Mouse (Mus musculus): ENCODE data around the gene 1700001C02Rik. TPM values are rescaled to one million over a fixed set of nuclear protein-coding genes. Genes with fewer than 3 reads are reported as not detected.

Gene 1700001C02Rik
- polyA plus RNA-seq, 1 experiment from 2014 or later: 21.7 TPM

GRCm38 (mm10) chr5:30497299-30497698, 31.5 kb downstream of the 1700001C02Rik start:
- no peak overlapping the region for H3K9ac ChIP-seq (replicated peaks; ENCODE audit: low read depth)
- no peak for DNase-seq (ENCODE audit: low spot score)
- no peak for TF ChIP-seq EP300 (IDR thresholded peaks at IDR 0.05)
- TF ChIP-seq CTCF (IDR thresholded peaks at IDR 0.05): no peak
- no peaks in the 10 kb centered on the region for H3K36me3 ChIP-seq (ENCODE audit: insufficient read depth, low read length)
- no peaks in the 10 kb centered on the region for H3K4me1 ChIP-seq (ENCODE audit: insufficient read depth, low read depth, low read length)
- no peaks in the 10 kb centered on the region for H3K27me3 ChIP-seq (replicated peaks; ENCODE audit: insufficient read depth, low read length)
- 52% methylated on average over 7 of the region's 7 CpGs for whole genome bisulfite sequencing
- no peaks in the 10 kb centered on the region for H3K9me3 ChIP-seq (ENCODE audit: low read length)
- ATAC-seq: no peak
- H3K4me3 ChIP-seq (ENCODE audit: low read depth, low read length): no peak overlapping the region
- no peak overlapping the region for H3K27ac ChIP-seq (ENCODE audit: low read length)
- no peak overlapping the region for H3K4me2 ChIP-seq (replicated peaks; ENCODE audit: low read depth, low read length)

GRCm38 (mm10) chr5:30513111-30513510, 47.3 kb downstream of the 1700001C02Rik start:
- no peaks in the 10 kb centered on the region for H3K27me3 ChIP-seq (replicated peaks; ENCODE audit: insufficient read depth, low read length)
- H3K4me2 ChIP-seq (replicated peaks; ENCODE audit: low read depth, low read length): no peak overlapping the region
- no peak overlapping the region for H3K27ac ChIP-seq (ENCODE audit: low read length)
- H3K9ac ChIP-seq (replicated peaks; ENCODE audit: low read depth): no peak overlapping the region
- H3K9me3 ChIP-seq (ENCODE audit: low read length): no peaks in the 10 kb centered on the region
- TF ChIP-seq EP300 (IDR thresholded peaks at IDR 0.05) (no peak), CTCF (IDR thresholded peaks at IDR 0.05) (no peak)
- ATAC-seq (no peak), DNase-seq (ENCODE audit: low spot score) (no peak)
- H3K4me1 ChIP-seq (ENCODE audit: insufficient read depth, low read depth, low read length): no peaks in the 10 kb centered on the region
- no peak overlapping the region for H3K4me3 ChIP-seq (ENCODE audit: low read depth, low read length)
- no peaks in the 10 kb centered on the region for H3K36me3 ChIP-seq (ENCODE audit: insufficient read depth, low read length)
- 70% methylated on average over 8 of the region's 8 CpGs for WGBS

DNA sequence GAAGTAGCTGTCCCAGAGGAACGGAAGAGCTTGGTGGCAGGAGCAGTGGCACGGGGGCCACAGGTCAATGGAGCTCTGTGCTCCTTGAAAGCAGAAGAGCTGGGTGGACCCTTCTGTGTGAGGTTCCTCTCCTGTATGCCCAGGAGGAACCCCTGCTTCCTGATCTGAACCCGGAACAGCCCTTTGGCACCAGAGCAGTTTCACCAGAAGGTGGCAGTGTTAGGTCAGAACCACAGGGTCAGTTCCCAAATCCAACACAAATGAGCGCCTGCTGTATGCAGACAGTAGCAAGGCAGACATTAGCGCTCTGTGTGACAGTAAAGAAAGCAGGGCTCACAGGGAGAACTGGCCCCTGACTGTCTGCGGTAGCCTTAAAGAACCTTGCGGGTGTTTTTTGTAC, 50.5 kb downstream of the 1700001C02Rik start:
- Histone ChIP-seq H3K9me3 (ENCODE audit: low read length) (no peaks in the 10 kb centered on the region), H3K27ac (ENCODE audit: low read length) (no peak overlapping the region), H3K27me3 (replicated peaks; ENCODE audit: insufficient read depth, low read length) (no peaks in the 10 kb centered on the region), H3K4me3 (ENCODE audit: low read depth, low read length) (no peak overlapping the region), H3K4me1 (ENCODE audit: insufficient read depth, low read depth, low read length) (no peaks in the 10 kb centered on the region), H3K9ac (replicated peaks; ENCODE audit: low read depth) (no peak overlapping the region), H3K36me3 (ENCODE audit: insufficient read depth, low read length) (no peaks in the 10 kb centered on the region), H3K4me2 (replicated peaks; ENCODE audit: low read depth, low read length) (no peak overlapping the region)
- peak; percentile 86 for TF ChIP-seq CTCF (IDR thresholded peaks at IDR 0.05)
- no peak for TF ChIP-seq EP300 (IDR thresholded peaks at IDR 0.05)
- DNase-seq (ENCODE audit: low spot score) (peak; percentile 56), ATAC-seq (0 out of 2 replicates have a peak, but pooled peaks have one; percentile 14)
- WGBS: 56% methylated on average over 7 of the region's 7 CpGs

DNA sequence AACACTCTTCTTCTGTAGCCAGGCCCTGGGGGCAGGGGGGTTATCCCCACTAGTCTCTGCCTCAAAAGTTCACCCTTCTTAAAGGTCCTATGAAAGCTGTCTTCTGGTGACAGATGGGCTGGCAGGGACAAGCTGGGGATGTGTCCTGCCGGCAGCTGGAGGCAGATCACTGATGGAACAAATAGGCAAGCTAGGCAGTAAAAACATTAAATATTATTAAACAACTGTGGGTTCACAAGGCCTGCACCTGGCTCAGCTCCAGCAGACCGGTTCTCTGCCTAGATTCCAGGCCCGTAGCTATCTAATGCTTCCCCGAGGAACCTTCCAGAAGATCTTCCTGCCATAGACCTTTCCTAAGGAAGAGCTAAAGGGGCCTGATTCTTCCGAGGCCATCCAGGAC, 52.3 kb downstream of the 1700001C02Rik start:
- WGBS: 47% methylated on average over 5 of the region's 5 CpGs
- H3K4me3 ChIP-seq (ENCODE audit: low read depth, low read length): no peak overlapping the region
- H3K36me3 ChIP-seq (ENCODE audit: insufficient read depth, low read length): no peaks in the 10 kb centered on the region
- H3K4me1 ChIP-seq (ENCODE audit: insufficient read depth, low read depth, low read length): no peaks in the 10 kb centered on the region
- peak; percentile 59; the same call in 1 of the 2 replicates for ATAC-seq
- H3K27me3 ChIP-seq (replicated peaks; ENCODE audit: insufficient read depth, low read length): no peaks in the 10 kb centered on the region
- no peak overlapping the region for H3K9ac ChIP-seq (replicated peaks; ENCODE audit: low read depth)
- peak overlapping the region; percentile 51; the same call in 1 of the 2 replicates for H3K27ac ChIP-seq (ENCODE audit: low read length)
- H3K9me3 ChIP-seq (ENCODE audit: low read length): no peaks in the 10 kb centered on the region
- no peak overlapping the region for H3K4me2 ChIP-seq (replicated peaks; ENCODE audit: low read depth, low read length)
- DNase-seq (ENCODE audit: low spot score): peak; percentile 62
- TF ChIP-seq CTCF (IDR thresholded peaks at IDR 0.05): no peak
- no peak for TF ChIP-seq EP300 (IDR thresholded peaks at IDR 0.05)

GRCm38 (mm10) chr5:30518547-30518946, 52.7 kb downstream of the 1700001C02Rik start:
- WGBS: 56% methylated on average over 6 of the region's 6 CpGs
- no peak for TF ChIP-seq CTCF (IDR thresholded peaks at IDR 0.05)
- no peak for TF ChIP-seq EP300 (IDR thresholded peaks at IDR 0.05)
- no peak overlapping the region; the same call in 1 of the 2 replicates for H3K27ac ChIP-seq (ENCODE audit: low read length)

GRCm38 (mm10) chr5:30519494-30519893, 53.6 kb downstream of the 1700001C02Rik start:
- Histone ChIP-seq H3K4me1 (ENCODE audit: insufficient read depth, low read depth, low read length) (no peaks in the 10 kb centered on the region), H3K36me3 (ENCODE audit: insufficient read depth, low read length) (no peaks in the 10 kb centered on the region), H3K4me2 (replicated peaks; ENCODE audit: low read depth, low read length) (no peak overlapping the region), H3K4me3 (ENCODE audit: low read depth, low read length) (no peak overlapping the region), H3K27ac (ENCODE audit: low read length) (no peak overlapping the region), H3K9me3 (ENCODE audit: low read length) (no peaks in the 10 kb centered on the region), H3K27me3 (replicated peaks; ENCODE audit: insufficient read depth, low read length) (no peaks in the 10 kb centered on the region), H3K9ac (replicated peaks; ENCODE audit: low read depth) (no peak overlapping the region)
- 29% methylated on average over 7 of the region's 7 CpGs for WGBS
- ATAC-seq (no peak), DNase-seq (ENCODE audit: low spot score) (no peak)
- TF ChIP-seq CTCF (IDR thresholded peaks at IDR 0.05) (no peak), EP300 (IDR thresholded peaks at IDR 0.05) (no peak)

More at GRCm38 (mm10) chr5:30518547-30518946, 52.7 kb downstream of the 1700001C02Rik start:
- H3K27me3 ChIP-seq (replicated peaks; ENCODE audit: insufficient read depth, low read length): no peaks in the 10 kb centered on the region
- no peak overlapping the region for H3K9ac ChIP-seq (replicated peaks; ENCODE audit: low read depth)
- no peaks in the 10 kb centered on the region for H3K36me3 ChIP-seq (ENCODE audit: insufficient read depth, low read length)
- no peaks in the 10 kb centered on the region for H3K9me3 ChIP-seq (ENCODE audit: low read length)
- ATAC-seq: no peak
- no peak for DNase-seq (ENCODE audit: low spot score)
- no peak overlapping the region for H3K4me2 ChIP-seq (replicated peaks; ENCODE audit: low read depth, low read length)
- H3K4me3 ChIP-seq (ENCODE audit: low read depth, low read length): no peak overlapping the region
- H3K4me1 ChIP-seq (ENCODE audit: insufficient read depth, low read depth, low read length): no peaks in the 10 kb centered on the region
